Comparison of ENCODE assay signal across 30 mouse cellular contexts in genomic region chr9:39679280-39679679, GRCm38 (mm10). TPM values are rescaled to one million over a fixed set of nuclear protein-coding genes. Genes with fewer than 3 reads are reported as not detected.
A peak's percentile ranks its signal among the peaks of the same experiment; 100 is the strongest.
DNase-seq lines count a peak whose midpoint lies in the region; ATAC-seq and TF ChIP-seq lines count a peak whose summit lies in the region.
"Had no signal": no experiment of that assay in that cellular context is flagged by ENCODE, and none has a peak within 500 bp of the region (broad histone marks: within the 10 kb centered on the region; RNA-seq: fewer than 3 reads in every experiment).

No protein-coding gene starts in this region.

- DNase-seq in hindbrain, embryonic 10.5 days (ENCODE audit: low spot score), result no peak
- no peak for DNase-seq in midbrain, embryonic 10.5 days (ENCODE audit: low spot score)
- DNase-seq in brain, embryonic 14.5 days (ENCODE audit: low read depth), result peak; percentile 52
- peak; percentile 66 for DNase-seq in midbrain, postnatal 0 days (ENCODE audit: low spot score)
- DNase-seq in gastrocnemius, postnatal 25 days, result no peak
- no peak for DNase-seq in Muller cell, postnatal 12 days (ENCODE audit: inconsistent ontology term)
- DNase-seq: adrenal gland, postnatal 36 days; B cell, adult 2 months; cerebellum, adult 2 months; cerebellum, postnatal 36 days; gastrocnemius, postnatal 36 days; heart, postnatal 10 days; kidney, postnatal 4 days; liver; lung, postnatal 14 days; retina, postnatal 1 day had no signal

- TF ChIP-seq CTCF in brain, embryonic 14.5 days (IDR thresholded peaks at IDR 0.05; ENCODE audit: borderline replicate concordance, extremely low read depth, insufficient read depth, insufficient read length), result no peak
- no peak for TF ChIP-seq CTCF in midbrain, postnatal 0 days (IDR thresholded peaks at IDR 0.05)

- no peaks in the 10 kb centered on the region for H3K27me3 ChIP-seq in hindbrain, embryonic 16.5 days (replicated peaks; ENCODE audit: control insufficient read depth, insufficient read depth, low read length)
- no peaks in the 10 kb centered on the region for H3K27me3 ChIP-seq in hindbrain, embryonic 10.5 days (ENCODE audit: insufficient read depth, poor library complexity, severe bottlenecking)
- no peaks in the 10 kb centered on the region for H3K27me3 ChIP-seq in midbrain, embryonic 16.5 days (ENCODE audit: control insufficient read depth, insufficient read depth, low read depth, low read length)
- no peaks in the 10 kb centered on the region for H3K27me3 ChIP-seq in midbrain, embryonic 10.5 days (ENCODE audit: low read depth, poor library complexity, severe bottlenecking)
- H3K27me3 ChIP-seq in midbrain, postnatal 0 days (ENCODE audit: insufficient read depth, low read length), result no peaks in the 10 kb centered on the region
- H3K27me3 ChIP-seq: forebrain, embryonic 13.5 days; hindbrain, embryonic 13.5 days; kidney, embryonic 15.5 days had no signal

- no peaks in the 10 kb centered on the region for H3K36me3 ChIP-seq in hindbrain, embryonic 16.5 days (ENCODE audit: control insufficient read depth, insufficient read depth, low read length)
- H3K36me3 ChIP-seq in hindbrain, embryonic 10.5 days, result no peaks in the 10 kb centered on the region
- no peaks in the 10 kb centered on the region for H3K36me3 ChIP-seq in midbrain, embryonic 16.5 days (ENCODE audit: control insufficient read depth, insufficient read depth, low read length)
- no peaks in the 10 kb centered on the region for H3K36me3 ChIP-seq in midbrain, embryonic 10.5 days
- no peaks in the 10 kb centered on the region for H3K36me3 ChIP-seq in midbrain, postnatal 0 days (ENCODE audit: insufficient read depth, low read length)
- H3K36me3 ChIP-seq: hindbrain, embryonic 13.5 days; kidney, embryonic 15.5 days had no signal

- H3K27ac ChIP-seq in hindbrain, embryonic 16.5 days (ENCODE audit: low read depth, low read length), result no peak overlapping the region
- no peak overlapping the region for H3K27ac ChIP-seq in hindbrain, embryonic 10.5 days
- no peak overlapping the region for H3K27ac ChIP-seq in midbrain, embryonic 16.5 days (ENCODE audit: low read length)
- H3K27ac ChIP-seq in midbrain, embryonic 10.5 days (replicated peaks), result no peak overlapping the region
- H3K27ac ChIP-seq in midbrain, postnatal 0 days (ENCODE audit: low read depth, low read length), result no peak overlapping the region
- H3K27ac ChIP-seq: forebrain, embryonic 13.5 days; hindbrain, embryonic 13.5 days; kidney, embryonic 15.5 days; stomach, postnatal 0 days had no signal

- H3K9ac ChIP-seq in hindbrain, embryonic 16.5 days (ENCODE audit: low read depth, low read length), result no peak overlapping the region
- H3K9ac ChIP-seq in midbrain, embryonic 16.5 days (ENCODE audit: low read depth, low read length), result no peak overlapping the region
- H3K9ac ChIP-seq in midbrain, postnatal 0 days (replicated peaks; ENCODE audit: low read length, poor library complexity, severe bottlenecking), result no peak overlapping the region
- H3K9ac ChIP-seq: forebrain, embryonic 13.5 days; hindbrain, embryonic 13.5 days; kidney, embryonic 15.5 days had no signal

- H3K4me3 ChIP-seq in hindbrain, embryonic 16.5 days (ENCODE audit: low read length), result no peak overlapping the region
- no peak overlapping the region for H3K4me3 ChIP-seq in hindbrain, embryonic 10.5 days
- no peak overlapping the region for H3K4me3 ChIP-seq in midbrain, embryonic 16.5 days (ENCODE audit: low read depth, low read length)
- H3K4me3 ChIP-seq in midbrain, embryonic 10.5 days, result no peak overlapping the region
- H3K4me3 ChIP-seq in midbrain, postnatal 0 days (ENCODE audit: low read depth, low read length), result no peak overlapping the region
- H3K4me3 ChIP-seq: forebrain, embryonic 13.5 days; hindbrain, embryonic 13.5 days; kidney, embryonic 15.5 days; myocyte had no signal

- peak; percentile 54; the same call in 1 of the 2 replicates for ATAC-seq in hindbrain, embryonic 16.5 days
- ATAC-seq in midbrain, embryonic 16.5 days, result peak; percentile 80
- 0 out of 2 replicates have a peak, but pooled peaks have one; percentile 41 for ATAC-seq in midbrain, postnatal 0 days (ENCODE audit: low FRiP score)
- ATAC-seq: forebrain, embryonic 13.5 days; intestine, postnatal 0 days; Patski had no signal

- no peak overlapping the region for H3K4me2 ChIP-seq in hindbrain, embryonic 16.5 days (ENCODE audit: low read length)
- H3K4me2 ChIP-seq in midbrain, embryonic 16.5 days (ENCODE audit: low read length), result no peak overlapping the region
- H3K4me2 ChIP-seq in midbrain, postnatal 0 days (ENCODE audit: low read depth, low read length, poor library complexity, severe bottlenecking), result no peak overlapping the region
- H3K4me2 ChIP-seq: forebrain, embryonic 13.5 days; heart, embryonic 11.5 days; hindbrain, embryonic 13.5 days; kidney, embryonic 15.5 days had no signal

- WGBS in hindbrain, embryonic 16.5 days, result 53% methylated on average over 2 of the region's 2 CpGs
- WGBS in hindbrain, embryonic 10.5 days, result 79% methylated on average over 2 of the region's 2 CpGs
- WGBS in midbrain, embryonic 16.5 days, result 53% methylated on average over 2 of the region's 2 CpGs
- WGBS in midbrain, embryonic 10.5 days, result 77% methylated on average over 2 of the region's 2 CpGs
- WGBS in midbrain, postnatal 0 days, result 52% methylated on average over 2 of the region's 2 CpGs

- no peak for TF ChIP-seq POLR2A in brain, embryonic 14.5 days (IDR thresholded peaks at IDR 0.05; ENCODE audit: borderline replicate concordance, extremely low read depth, insufficient read depth, insufficient read length, poor library complexity, severe bottlenecking)

- no peaks in the 10 kb centered on the region for H3K9me3 ChIP-seq in hindbrain, embryonic 16.5 days (ENCODE audit: control insufficient read depth, low read length)
- no peaks in the 10 kb centered on the region for H3K9me3 ChIP-seq in hindbrain, embryonic 10.5 days
- H3K9me3 ChIP-seq in midbrain, embryonic 16.5 days (replicated peaks; ENCODE audit: control insufficient read depth, low read length, poor library complexity, severe bottlenecking), result no peaks in the 10 kb centered on the region
- no peaks in the 10 kb centered on the region for H3K9me3 ChIP-seq in midbrain, embryonic 10.5 days (replicated peaks)
- H3K9me3 ChIP-seq in midbrain, postnatal 0 days (ENCODE audit: low read length), result no peaks in the 10 kb centered on the region
- H3K9me3 ChIP-seq: forebrain, embryonic 13.5 days; hindbrain, embryonic 13.5 days; kidney, embryonic 15.5 days had no signal

- no peaks in the 10 kb centered on the region for H3K4me1 ChIP-seq in hindbrain, embryonic 16.5 days (ENCODE audit: control insufficient read depth, insufficient read depth, low read depth, low read length)
- H3K4me1 ChIP-seq in hindbrain, embryonic 10.5 days (replicated peaks), result no peaks in the 10 kb centered on the region
- H3K4me1 ChIP-seq in midbrain, embryonic 16.5 days (ENCODE audit: control insufficient read depth, insufficient read depth, low read length), result no peaks in the 10 kb centered on the region
- H3K4me1 ChIP-seq in midbrain, embryonic 10.5 days, result no peaks in the 10 kb centered on the region
- no peaks in the 10 kb centered on the region for H3K4me1 ChIP-seq in midbrain, postnatal 0 days (ENCODE audit: insufficient read depth, low read length)
- H3K4me1 ChIP-seq: forebrain, embryonic 13.5 days; hindbrain, embryonic 13.5 days; kidney, embryonic 15.5 days had no signal

RNA-seq across cellular contexts. Expression of gene Olfr963, which starts 12.3 kb away (rescaled TPM):
- not detected in 2 replicates for polyA plus RNA-seq in hindbrain, embryonic 16.5 days (2015; fragmentation: Nextera tagmentation; extraction: Ambion mirVana)
- not detected in 2 replicates for polyA plus RNA-seq in hindbrain, embryonic 10.5 days (2016; fragmentation: Nextera tagmentation; extraction: Ambion mirVana)
- polyA plus RNA-seq in midbrain, embryonic 16.5 days (2015; fragmentation: Nextera tagmentation; extraction: Ambion mirVana), result not detected in 2 replicates
- polyA plus RNA-seq in midbrain, embryonic 10.5 days (2016; fragmentation: Nextera tagmentation; extraction: Ambion mirVana), result not detected in 2 replicates
- polyA plus RNA-seq in brain, embryonic 14.5 days (2012; rRNA removed), result not detected in 2 replicates
- not detected in 2 replicates for total RNA-seq in midbrain, postnatal 0 days (2014; rRNA removed)
- polyA plus RNA-seq in midbrain, postnatal 0 days (2015; fragmentation: Nextera tagmentation; extraction: Ambion mirVana), result not detected in 2 replicates
- total RNA-seq in gastrocnemius, postnatal 25 days (2021), result not detected
- total RNA-seq: adrenal gland, postnatal 36 days; gastrocnemius, postnatal 36 days; heart, postnatal 10 days; layer of hippocampus, postnatal 25 days; left cerebral cortex, postnatal 14 days; megakaryocyte-erythroid progenitor cell, adult 5-6 weeks had no signal
- polyA plus RNA-seq: cerebellum, adult 2 months; forebrain, embryonic 13.5 days; heart, embryonic 11.5 days; hindbrain, embryonic 13.5 days; intestine, postnatal 0 days; kidney, embryonic 15.5 days; liver, embryonic 16.5 days; myocyte; Patski; stomach, postnatal 0 days had no signal

RNA-seq across cellular contexts. Expression of gene Olfr149, which starts 27.6 kb away (rescaled TPM):
- not detected in 2 replicates for polyA plus RNA-seq in hindbrain, embryonic 16.5 days (2015; fragmentation: Nextera tagmentation; extraction: Ambion mirVana)
- not detected in 2 replicates for polyA plus RNA-seq in hindbrain, embryonic 10.5 days (2016; fragmentation: Nextera tagmentation; extraction: Ambion mirVana)
- not detected in 2 replicates for polyA plus RNA-seq in midbrain, embryonic 16.5 days (2015; fragmentation: Nextera tagmentation; extraction: Ambion mirVana)
- polyA plus RNA-seq in midbrain, embryonic 10.5 days (2016; fragmentation: Nextera tagmentation; extraction: Ambion mirVana), result not detected in 2 replicates
- not detected in 2 replicates for polyA plus RNA-seq in brain, embryonic 14.5 days (2012; rRNA removed)
- not detected in 2 replicates for total RNA-seq in midbrain, postnatal 0 days (2014; rRNA removed)
- polyA plus RNA-seq in midbrain, postnatal 0 days (2015; fragmentation: Nextera tagmentation; extraction: Ambion mirVana), result not detected in 2 replicates
- total RNA-seq in gastrocnemius, postnatal 25 days (2021), result not detected
- total RNA-seq: adrenal gland, postnatal 36 days; gastrocnemius, postnatal 36 days; heart, postnatal 10 days; layer of hippocampus, postnatal 25 days; left cerebral cortex, postnatal 14 days; megakaryocyte-erythroid progenitor cell, adult 5-6 weeks had no signal
- polyA plus RNA-seq: cerebellum, adult 2 months; forebrain, embryonic 13.5 days; heart, embryonic 11.5 days; hindbrain, embryonic 13.5 days; intestine, postnatal 0 days; kidney, embryonic 15.5 days; liver, embryonic 16.5 days; Patski; stomach, postnatal 0 days had no signal

RNA-seq across cellular contexts. Expression of gene Olfr965, which starts 31.9 kb away (rescaled TPM):
- not detected in 2 replicates for polyA plus RNA-seq in hindbrain, embryonic 16.5 days (2015; fragmentation: Nextera tagmentation; extraction: Ambion mirVana)
- not detected in 2 replicates for polyA plus RNA-seq in hindbrain, embryonic 10.5 days (2016; fragmentation: Nextera tagmentation; extraction: Ambion mirVana)
- not detected in 2 replicates for polyA plus RNA-seq in midbrain, embryonic 16.5 days (2015; fragmentation: Nextera tagmentation; extraction: Ambion mirVana)
- polyA plus RNA-seq in midbrain, embryonic 10.5 days (2016; fragmentation: Nextera tagmentation; extraction: Ambion mirVana), result not detected in 2 replicates
- not detected in 2 replicates for polyA plus RNA-seq in brain, embryonic 14.5 days (2012; rRNA removed)
- total RNA-seq in midbrain, postnatal 0 days (2014; rRNA removed), result not detected in 2 replicates
- not detected in 2 replicates for polyA plus RNA-seq in midbrain, postnatal 0 days (2015; fragmentation: Nextera tagmentation; extraction: Ambion mirVana)
- total RNA-seq in gastrocnemius, postnatal 25 days (2021), result not detected
- total RNA-seq: adrenal gland, postnatal 36 days; gastrocnemius, postnatal 36 days; heart, postnatal 10 days; layer of hippocampus, postnatal 25 days; left cerebral cortex, postnatal 14 days; megakaryocyte-erythroid progenitor cell, adult 5-6 weeks had no signal
- polyA plus RNA-seq: cerebellum, adult 2 months; forebrain, embryonic 13.5 days; heart, embryonic 11.5 days; hindbrain, embryonic 13.5 days; intestine, postnatal 0 days; kidney, embryonic 15.5 days; liver, embryonic 16.5 days; myocyte; Patski; stomach, postnatal 0 days had no signal

RNA-seq across cellular contexts. Expression of gene Olfr961, which starts 34.4 kb away (rescaled TPM):
- not detected in 2 replicates for polyA plus RNA-seq in hindbrain, embryonic 16.5 days (2015; fragmentation: Nextera tagmentation; extraction: Ambion mirVana)
- not detected in 2 replicates for polyA plus RNA-seq in hindbrain, embryonic 10.5 days (2016; fragmentation: Nextera tagmentation; extraction: Ambion mirVana)
- not detected in 2 replicates for polyA plus RNA-seq in midbrain, embryonic 16.5 days (2015; fragmentation: Nextera tagmentation; extraction: Ambion mirVana)
- not detected in 2 replicates for polyA plus RNA-seq in midbrain, embryonic 10.5 days (2016; fragmentation: Nextera tagmentation; extraction: Ambion mirVana)
- not detected in 2 replicates for polyA plus RNA-seq in brain, embryonic 14.5 days (2012; rRNA removed)
- total RNA-seq in midbrain, postnatal 0 days (2014; rRNA removed), result not detected in 2 replicates
- not detected in 2 replicates for polyA plus RNA-seq in midbrain, postnatal 0 days (2015; fragmentation: Nextera tagmentation; extraction: Ambion mirVana)
- not detected for total RNA-seq in gastrocnemius, postnatal 25 days (2021)
- total RNA-seq: adrenal gland, postnatal 36 days; gastrocnemius, postnatal 36 days; heart, postnatal 10 days; layer of hippocampus, postnatal 25 days; left cerebral cortex, postnatal 14 days; megakaryocyte-erythroid progenitor cell, adult 5-6 weeks had no signal
- polyA plus RNA-seq: cerebellum, adult 2 months; forebrain, embryonic 13.5 days; heart, embryonic 11.5 days; hindbrain, embryonic 13.5 days; intestine, postnatal 0 days; kidney, embryonic 15.5 days; liver, embryonic 16.5 days; myocyte; Patski; stomach, postnatal 0 days had no signal

RNA-seq across cellular contexts. Expression of gene Olfr150, which starts 51.5 kb away (rescaled TPM):
- polyA plus RNA-seq in hindbrain, embryonic 16.5 days (2015; fragmentation: Nextera tagmentation; extraction: Ambion mirVana), result not detected in 2 replicates
- polyA plus RNA-seq in hindbrain, embryonic 10.5 days (2016; fragmentation: Nextera tagmentation; extraction: Ambion mirVana), result not detected in 2 replicates
- polyA plus RNA-seq in midbrain, embryonic 16.5 days (2015; fragmentation: Nextera tagmentation; extraction: Ambion mirVana), result not detected in 2 replicates
- polyA plus RNA-seq in midbrain, embryonic 10.5 days (2016; fragmentation: Nextera tagmentation; extraction: Ambion mirVana), result not detected in 2 replicates
- not detected in 2 replicates for polyA plus RNA-seq in brain, embryonic 14.5 days (2012; rRNA removed)
- total RNA-seq in midbrain, postnatal 0 days (2014; rRNA removed), result not detected in 2 replicates
- polyA plus RNA-seq in midbrain, postnatal 0 days (2015; fragmentation: Nextera tagmentation; extraction: Ambion mirVana), result not detected in 2 replicates
- total RNA-seq in gastrocnemius, postnatal 25 days (2021), result not detected
- total RNA-seq: adrenal gland, postnatal 36 days; gastrocnemius, postnatal 36 days; heart, postnatal 10 days; layer of hippocampus, postnatal 25 days; left cerebral cortex, postnatal 14 days; megakaryocyte-erythroid progenitor cell, adult 5-6 weeks had no signal
- polyA plus RNA-seq: cerebellum, adult 2 months; forebrain, embryonic 13.5 days; heart, embryonic 11.5 days; hindbrain, embryonic 13.5 days; intestine, postnatal 0 days; kidney, embryonic 15.5 days; liver, embryonic 16.5 days; myocyte; Patski; stomach, postnatal 0 days had no signal

Comparison
In these comparisons a context has a peak if more than half of its experiments do, and no peak if none do; other contexts are left out.
1. DNase-seq: peak in brain, embryonic 14.5 days (single experiment) and midbrain, postnatal 0 days (single experiment); none in hindbrain, embryonic 10.5 days (single experiment), midbrain, embryonic 10.5 days (single experiment), gastrocnemius, postnatal 25 days (single experiment) and Muller cell, postnatal 12 days (single experiment).
2. Peak in every context shown above with its lines, with median percentiles within 50 percentile points of each other: ATAC-seq.